In genomic region chr8:61607463-61607813, GRCm38 (mm10) we compare ENCODE assay signal across 9 mouse cellular contexts.
DNase-seq lines count a peak whose midpoint lies in the region; ATAC-seq lines count a peak whose summit lies in the region.
"Had no signal": no experiment of that assay in that cellular context is flagged by ENCODE, and none has a peak within 500 bp of the region (broad histone marks: within the 10 kb centered on the region; RNA-seq: fewer than 3 reads in every experiment).

No protein-coding gene starts in this region.

- H3K27ac ChIP-seq in heart, embryonic 14.5 days (replicated peaks in 1 of 2; ENCODE audit: control insufficient read depth in 1 of 2, insufficient read depth in 1 of 2, low read depth in 2 of 2, low read length in 2 of 2): peak overlapping the region; percentile 82 to 85
- peak overlapping the region; percentile 88 for H3K27ac ChIP-seq in embryonic facial prominence, embryonic 14.5 days (replicated peaks; ENCODE audit: low read depth, low read length)
- H3K27ac ChIP-seq in hindbrain, embryonic 16.5 days (ENCODE audit: low read depth, low read length): peak overlapping the region; percentile 50; the same call in 1 of the 2 replicates
- peak overlapping the region; percentile 52 for H3K27ac ChIP-seq in midbrain, embryonic 12.5 days (replicated peaks)

- H3K9ac ChIP-seq in heart, embryonic 14.5 days (ENCODE audit: low read length): 0 out of 2 replicates have a peak overlapping the region, but pooled peaks have one; percentile 21
- H3K9ac ChIP-seq in embryonic facial prominence, embryonic 14.5 days (ENCODE audit: low read depth, low read length): peak overlapping the region; percentile 46; the same call in 1 of the 2 replicates
- no peak overlapping the region for H3K9ac ChIP-seq in hindbrain, embryonic 16.5 days (ENCODE audit: low read depth, low read length)
- H3K9ac ChIP-seq in midbrain, embryonic 12.5 days (replicated peaks): no peak overlapping the region

- H3K27me3 ChIP-seq in heart, embryonic 14.5 days (ENCODE audit: control insufficient read depth, insufficient read depth, low read length): no peaks in the 10 kb centered on the region
- H3K27me3 ChIP-seq in embryonic facial prominence, embryonic 14.5 days (replicated peaks; ENCODE audit: control insufficient read depth, insufficient read depth, low read length): no peaks in the 10 kb centered on the region
- H3K27me3 ChIP-seq in hindbrain, embryonic 16.5 days (replicated peaks; ENCODE audit: control insufficient read depth, insufficient read depth, low read length): no peaks in the 10 kb centered on the region
- no peaks in the 10 kb centered on the region for H3K27me3 ChIP-seq in midbrain, embryonic 12.5 days
- H3K27me3 ChIP-seq: CH12.LX had no signal

- H3K4me1 ChIP-seq in heart, embryonic 14.5 days (ENCODE audit: control insufficient read depth in 2 of 2, insufficient read depth in 2 of 2, low read length in 2 of 2): peaks cover 10 to 23% of the 10 kb centered on the region in 2 experiments
- peaks cover 19% of the 10 kb centered on the region for H3K4me1 ChIP-seq in embryonic facial prominence, embryonic 14.5 days (ENCODE audit: control insufficient read depth, insufficient read depth, low read length)
- H3K4me1 ChIP-seq in hindbrain, embryonic 16.5 days (ENCODE audit: control insufficient read depth, insufficient read depth, low read depth, low read length): peaks cover 4% of the 10 kb centered on the region
- peaks cover 16% of the 10 kb centered on the region; the same call in 1 of the 2 replicates for H3K4me1 ChIP-seq in midbrain, embryonic 12.5 days

- no peak overlapping the region for H3K4me3 ChIP-seq in heart, embryonic 14.5 days (ENCODE audit: control insufficient read depth in 1 of 2, insufficient read depth in 1 of 2, low read depth in 1 of 2, low read length in 2 of 2)
- no peak overlapping the region for H3K4me3 ChIP-seq in embryonic facial prominence, embryonic 14.5 days (ENCODE audit: low read depth, low read length)
- H3K4me3 ChIP-seq in hindbrain, embryonic 16.5 days (ENCODE audit: low read length): no peak overlapping the region
- no peak overlapping the region for H3K4me3 ChIP-seq in midbrain, embryonic 12.5 days

- DNase-seq in heart, adult 9 months (ENCODE audit: low spot score in 2 of 2): no peak
- peak; percentile 87 for DNase-seq in embryonic facial prominence, embryonic 14.5 days (ENCODE audit: low spot score)
- DNase-seq in right cerebral cortex, postnatal 36 days (ENCODE audit: low spot score in 2 of 2): no peak
- DNase-seq in c-Kit-positive CD71-positive TER-119-positive erythroid progenitor cells, embryonic 14.5 days (ENCODE audit: low spot score): no peak

- 51% methylated on average over 6 of the region's 6 CpGs for WGBS in heart, embryonic 14.5 days
- WGBS in embryonic facial prominence, embryonic 14.5 days: 19% methylated on average over 6 of the region's 6 CpGs
- WGBS in hindbrain, embryonic 16.5 days: 36% methylated on average over 6 of the region's 6 CpGs
- WGBS in midbrain, embryonic 12.5 days: 40% methylated on average over 6 of the region's 6 CpGs

- no peaks in the 10 kb centered on the region for H3K9me3 ChIP-seq in heart, embryonic 14.5 days (ENCODE audit: control insufficient read depth, low read length)
- H3K9me3 ChIP-seq in embryonic facial prominence, embryonic 14.5 days (ENCODE audit: control insufficient read depth, low read length): no peaks in the 10 kb centered on the region
- H3K9me3 ChIP-seq in hindbrain, embryonic 16.5 days (ENCODE audit: control insufficient read depth, low read length): no peaks in the 10 kb centered on the region
- H3K9me3 ChIP-seq in midbrain, embryonic 12.5 days: no peaks in the 10 kb centered on the region

- H3K4me2 ChIP-seq in heart, embryonic 14.5 days (ENCODE audit: low read length): no peak overlapping the region
- peak overlapping the region; percentile 41; the same call in 1 of the 2 replicates for H3K4me2 ChIP-seq in embryonic facial prominence, embryonic 14.5 days (ENCODE audit: low read depth, low read length)
- no peak overlapping the region for H3K4me2 ChIP-seq in hindbrain, embryonic 16.5 days (ENCODE audit: low read length)
- H3K4me2 ChIP-seq in midbrain, embryonic 12.5 days (replicated peaks): no peak overlapping the region

- 0 out of 2 replicates have a peak, but pooled peaks cover 2% of the 10 kb centered on the region for H3K36me3 ChIP-seq in heart, embryonic 14.5 days (ENCODE audit: control insufficient read depth, insufficient read depth, low read length)
- no peaks in the 10 kb centered on the region for H3K36me3 ChIP-seq in embryonic facial prominence, embryonic 14.5 days (ENCODE audit: control insufficient read depth, insufficient read depth, low read length)
- H3K36me3 ChIP-seq in hindbrain, embryonic 16.5 days (ENCODE audit: control insufficient read depth, insufficient read depth, low read length): no peaks in the 10 kb centered on the region
- H3K36me3 ChIP-seq in midbrain, embryonic 12.5 days: no peaks in the 10 kb centered on the region

- no peak for ATAC-seq in heart, embryonic 14.5 days (ENCODE audit: insufficient number of reproducible peaks, insufficient read depth, low FRiP score, low read depth)
- peak; percentile 30; the same call in 1 of the 2 replicates for ATAC-seq in embryonic facial prominence, embryonic 14.5 days (ENCODE audit: low read depth)
- ATAC-seq in hindbrain, embryonic 16.5 days: no peak
- ATAC-seq in midbrain, embryonic 12.5 days (ENCODE audit: low FRiP score, low read depth): no peak
- ATAC-seq in granulocyte monocyte progenitor cell, adult 5-6 weeks (replicated peaks; ENCODE audit: poor library complexity, severe bottlenecking): no peak

Comparison
In these comparisons a context has a peak if more than half of its experiments do, and no peak if none do; other contexts are left out.
1. H3K9ac ChIP-seq: peak in heart, embryonic 14.5 days (single experiment) and embryonic facial prominence, embryonic 14.5 days (single experiment); none in hindbrain, embryonic 16.5 days (single experiment) and midbrain, embryonic 12.5 days (single experiment).
2. Peak in every context shown above with its lines, with median percentiles within 50 percentile points of each other: H3K27ac ChIP-seq.